Mouse (Mus musculus): ENCODE data around the gene Pax4.

Pax4 gene

GRCm38 (mm10) chr6:28411236-28411635 lies 37.9 kb downstream of the Pax4 start:
- in situ Hi-C loops (cut with MboI; ENCODE audit: unreplicated experiment in 2 of 2), result loop anchor here (5.0 to 10.0 kb wide), 5 partner anchors 136 to 614 kb away; no protein-coding TSS in a partner anchor

- in situ Hi-C loops (cut with MboI; ENCODE audit: unreplicated experiment in 2 of 2), result loop anchor here (5.0 to 10.0 kb wide), 5 partner anchors 135 to 615 kb away; no protein-coding TSS in a partner anchor
Measured at GRCm38 (mm10) chr6:28410053-28410452, 39.1 kb downstream of the Pax4 start.

GRCm38 (mm10) chr6:28399791-28400190 lies 49.4 kb downstream of the Pax4 start:
- in situ Hi-C loops (cut with MboI; ENCODE audit: unreplicated experiment in 2 of 2), result loop anchor here (10.0 to 25.0 kb wide), 2 partner anchors 737 to 745 kb away; no protein-coding TSS in a partner anchor

GRCm38 (mm10) chr6:28398726-28399125 lies 50.4 kb downstream of the Pax4 start:
- in situ Hi-C loops (cut with MboI; ENCODE audit: unreplicated experiment in 2 of 2), result loop anchor here (10.0 to 25.0 kb wide), 2 partner anchors 736 to 744 kb away; no protein-coding TSS in a partner anchor

GRCm38 (mm10) chr6:28397681-28398203 lies 51.4 kb downstream of the Pax4 start, which contains the start of gene Zfp800:
Zfp800 (minus strand) TSS chr6:28398005.
- in situ Hi-C loops (cut with MboI; ENCODE audit: unreplicated experiment in 2 of 2), result loop anchor here (10.0 to 25.0 kb wide), 2 partner anchors 735 to 743 kb away; no protein-coding TSS in a partner anchor

- in situ Hi-C loops (cut with MboI; ENCODE audit: unreplicated experiment in 2 of 2), result loop anchor here (10.0 to 25.0 kb wide), 2 partner anchors 735 to 742 kb away; no protein-coding TSS in a partner anchor
Measured at GRCm38 (mm10) chr6:28396853-28397457, 52.2 kb downstream of the Pax4 start.

- in situ Hi-C loops (cut with MboI; ENCODE audit: unreplicated experiment in 2 of 2), result loop anchor here (10.0 to 25.0 kb wide), 2 partner anchors 734 to 741 kb away; no protein-coding TSS in a partner anchor
Measured at GRCm38 (mm10) chr6:28396051-28396852, 52.9 kb downstream of the Pax4 start.
